Mouse (Mus musculus) midbrain, postnatal 0 days (tissue): ENCODE measurements at regions not wholly inside any gene's neighbourhood (a gene's known extent, or its start where the extent isn't known, plus 50 kb on each side); places are given as distances from the start of the nearest gene placed in this dataset.
"Not testable (repeated sequence)": the region's sequence is repeated elsewhere in the genome, so short reads cannot be mapped to it uniquely, and the experiment has no call there.

Experiments used
- ATAC-seq: fragments of 200-750 bp; cut with Nextera tagmentation; 2 replicates; pipeline ENCODE4 v1.8.0; 2017; ENCODE audit warnings: moderate number of reproducible peaks, mild to moderate bottlenecking, moderate TSS enrichment, moderate library complexity; ENCODE audit not compliant: low FRiP score
- DNase-seq: peaks from one replicate; pipeline ENCODE4 v3.0.0-alpha.2; 2015; ENCODE audit warnings: low spot score
- H3K27ac ChIP-seq: fragments of 300-500 bp; sonication (generic); 2 replicates; pipeline ENCODE4 v1.5.1; 2014; ENCODE audit warnings: low read depth, mild to moderate bottlenecking, low read length, mixed read lengths
- H3K27me3 ChIP-seq: fragments of 300-500 bp; sonication (generic); 2 replicates; pipeline ENCODE4 v1.6.1; 2014; ENCODE audit warnings: low read length, control low read depth, mixed read lengths; ENCODE audit not compliant: insufficient read depth
- H3K36me3 ChIP-seq: fragments of 300-500 bp; sonication (generic); 2 replicates; pipeline ENCODE4 v1.6.1; 2014; ENCODE audit warnings: low read length, control low read depth, mixed read lengths; ENCODE audit not compliant: insufficient read depth
- H3K4me1 ChIP-seq: fragments of 300-500 bp; sonication (generic); 2 replicates; pipeline ENCODE4 v1.6.1; 2014; ENCODE audit warnings: mild to moderate bottlenecking, control low read depth, antibody characterized with exemption, low read length, mixed read lengths; ENCODE audit not compliant: insufficient read depth
- H3K4me2 ChIP-seq: fragments of 300-500 bp; sonication (generic); 2 replicates; pipeline ENCODE4 v1.6.1; 2014; ENCODE audit warnings: low read depth, mild to moderate bottlenecking, low read length, mixed read lengths; ENCODE audit not compliant: poor library complexity, severe bottlenecking
- H3K4me3 ChIP-seq: fragments of 300-500 bp; sonication (generic); 2 replicates; pipeline ENCODE4 v1.5.1; 2014; ENCODE audit warnings: low read depth, mild to moderate bottlenecking, low read length, moderate library complexity
- H3K9ac ChIP-seq: fragments of 300-500 bp; sonication (generic); replicated peaks from 2 replicates; pipeline ENCODE4 v1.6.1; 2014; ENCODE audit warnings: mild to moderate bottlenecking, low read length, moderate library complexity, mixed read lengths; ENCODE audit not compliant: poor library complexity, severe bottlenecking
- H3K9me3 ChIP-seq: fragments of 300-500 bp; sonication (generic); 2 replicates; pipeline ENCODE4 v1.6.1; 2016; ENCODE audit warnings: low read length, control low read depth
- CTCF ChIP-seq: IDR thresholded peaks from 2 replicates; pipeline ENCODE4 v1.5.1; 2016; ENCODE audit warnings: antibody characterized with exemption, mild to moderate bottlenecking
- WGBS: fragments of 180-500 bp; shearing (Covaris S2); extraction: QIAGEN DNeasy Blood & Tissue Kit; methylation state at CpG from one replicate; pipeline ENCODE4 v1.1.7; 2014; 5-methylcytosine and 5-hydroxymethylcytosine counted together

DNA sequence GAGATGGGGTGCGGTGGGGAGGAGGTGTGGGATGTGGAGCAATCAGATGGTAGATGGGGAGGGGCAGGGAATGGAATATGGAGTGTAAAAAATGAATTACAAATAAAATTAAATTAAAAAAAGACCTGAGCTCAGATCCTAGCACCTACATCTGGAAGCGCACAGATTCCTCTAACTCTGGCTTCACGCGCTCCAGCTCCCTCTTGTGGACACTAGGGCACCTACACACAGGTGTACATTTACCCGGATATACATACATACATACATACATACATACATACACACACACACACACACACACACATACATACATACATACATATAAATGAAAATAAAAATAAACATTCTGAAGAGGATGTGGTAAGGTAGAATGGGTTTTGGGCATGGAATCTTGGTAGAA lies 528.7 kb upstream of the Slc8a1 start:
- H3K9ac ChIP-seq, H3K27me3 ChIP-seq, H3K27ac ChIP-seq, H3K9me3 ChIP-seq, DNase-seq, H3K4me2 ChIP-seq, H3K36me3 ChIP-seq, H3K4me1 ChIP-seq, H3K4me3 ChIP-seq, ATAC-seq: not testable (repeated sequence)
- WGBS = 96% methylated on average over 5 of the region's 5 CpGs
- peak; percentile 15; the same call in 1 of the 2 replicates for TF ChIP-seq CTCF

DNA sequence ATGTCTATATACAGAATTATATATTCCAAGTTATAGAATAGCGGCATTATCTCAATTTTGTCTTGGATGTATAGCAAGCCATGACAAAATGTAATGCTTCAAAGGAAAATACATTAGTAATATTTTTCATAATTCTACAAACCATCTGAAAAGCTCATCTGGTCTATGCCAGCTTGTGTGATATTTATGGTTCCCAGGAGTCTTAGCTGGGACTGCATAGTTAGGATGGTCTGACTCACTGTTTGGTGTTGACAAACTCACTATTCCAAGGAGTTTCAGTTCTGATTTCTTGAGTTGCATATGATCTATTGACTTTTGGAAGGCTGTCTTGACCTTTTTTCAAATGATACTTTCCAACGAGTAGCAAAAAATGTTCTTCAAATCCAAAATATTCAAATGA lies 514.2 kb upstream of the Slc8a1 start:
- no peak for ATAC-seq
- Histone ChIP-seq H3K4me2 (no peak overlapping the region), H3K4me1 (no peaks in the 10 kb centered on the region), H3K9me3 (no peaks in the 10 kb centered on the region), H3K36me3 (no peaks in the 10 kb centered on the region), H3K9ac (no peak overlapping the region), H3K4me3 (no peak overlapping the region), H3K27ac (no peak overlapping the region), H3K27me3 (no peaks in the 10 kb centered on the region)
- 95% methylated on average over 2 of the region's 2 CpGs for WGBS
- no peak for TF ChIP-seq CTCF
- DNase-seq = no peak

DNA sequence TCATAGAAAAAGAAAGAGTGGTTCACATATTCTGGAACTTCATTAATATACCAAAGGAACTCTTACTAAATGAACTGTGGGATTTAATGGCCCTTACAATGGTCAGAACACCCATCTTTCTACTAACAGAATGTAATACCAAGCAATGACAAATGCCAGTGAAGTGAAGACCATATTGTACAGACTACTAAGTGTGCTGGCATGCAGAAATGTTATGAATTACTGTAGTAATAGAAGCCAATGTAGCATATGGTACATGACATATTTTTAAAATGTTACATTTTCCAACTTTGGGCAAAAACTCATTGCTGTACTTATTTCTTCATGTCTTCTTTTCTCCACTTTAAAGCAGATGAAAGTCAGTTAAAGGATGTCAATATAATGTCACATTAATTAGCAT lies 513.7 kb upstream of the Slc8a1 start:
- Histone ChIP-seq H3K27ac (no peak overlapping the region), H3K4me1 (no peaks in the 10 kb centered on the region), H3K9me3 (no peaks in the 10 kb centered on the region), H3K36me3 (no peaks in the 10 kb centered on the region), H3K4me3 (no peak overlapping the region), H3K4me2 (no peak overlapping the region), H3K27me3 (no peaks in the 10 kb centered on the region), H3K9ac (no peak overlapping the region)
- no peak for TF ChIP-seq CTCF
- ATAC-seq (no peak), DNase-seq (no peak)

DNA sequence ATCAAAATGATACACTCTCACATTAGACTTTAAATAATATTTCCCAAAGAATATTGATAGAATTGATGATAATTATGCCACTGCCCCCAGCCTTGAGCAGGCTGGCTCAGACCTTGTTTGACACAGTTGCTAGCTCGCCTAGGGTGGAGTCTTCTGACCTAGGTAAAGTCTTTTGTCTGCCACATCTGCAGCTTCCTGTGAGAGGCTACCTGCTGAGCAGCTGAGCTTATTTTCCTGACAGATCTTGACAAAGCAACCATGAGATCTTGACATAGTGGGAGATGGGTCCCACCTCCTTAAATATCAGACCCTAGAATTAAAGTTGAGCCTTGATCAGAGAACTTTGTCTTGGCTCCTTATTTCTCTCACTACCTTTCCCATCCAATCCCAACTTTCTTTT lies 500.2 kb upstream of the Slc8a1 start:
- no peak overlapping the region for H3K4me3 ChIP-seq
- no peaks in the 10 kb centered on the region for H3K4me1 ChIP-seq
- no peak overlapping the region for H3K4me2 ChIP-seq
- no peak for TF ChIP-seq CTCF
- WGBS = 47% methylated on average over 1 of the region's 1 CpGs
- no peaks in the 10 kb centered on the region for H3K9me3 ChIP-seq
- H3K27me3 ChIP-seq = no peaks in the 10 kb centered on the region
- H3K9ac ChIP-seq = no peak overlapping the region
- no peak for DNase-seq
- H3K36me3 ChIP-seq = no peaks in the 10 kb centered on the region
- no peak for ATAC-seq
- H3K27ac ChIP-seq = no peak overlapping the region

DNA sequence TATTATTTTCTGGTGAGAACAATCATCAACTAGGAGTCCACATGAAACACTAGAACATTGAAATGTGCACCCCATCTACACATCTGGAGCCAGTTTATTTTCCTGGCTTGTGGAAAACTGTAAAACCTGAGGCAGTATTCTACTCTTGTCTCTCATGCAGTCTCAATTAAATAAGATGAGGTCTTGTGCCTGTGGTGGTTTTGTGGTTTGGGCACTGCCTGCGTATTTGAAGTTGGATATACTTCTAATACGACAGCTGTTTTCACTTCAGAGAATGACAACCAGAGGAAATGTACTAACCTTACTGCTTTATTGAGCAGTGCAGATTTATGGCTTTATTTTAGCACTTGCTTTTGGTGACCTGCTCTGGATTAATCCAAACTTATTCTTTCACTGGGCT lies 499.3 kb upstream of the Slc8a1 start:
- no peaks in the 10 kb centered on the region for H3K9me3 ChIP-seq
- no peak overlapping the region for H3K9ac ChIP-seq
- no peaks in the 10 kb centered on the region for H3K27me3 ChIP-seq
- H3K4me2 ChIP-seq = no peak overlapping the region
- no peak for TF ChIP-seq CTCF
- H3K36me3 ChIP-seq = no peaks in the 10 kb centered on the region
- no peak overlapping the region for H3K4me3 ChIP-seq
- 87% methylated on average over 2 of the region's 2 CpGs for WGBS
- H3K27ac ChIP-seq = no peak overlapping the region
- no peaks in the 10 kb centered on the region for H3K4me1 ChIP-seq
- ATAC-seq (no peak), DNase-seq (no peak)

DNA sequence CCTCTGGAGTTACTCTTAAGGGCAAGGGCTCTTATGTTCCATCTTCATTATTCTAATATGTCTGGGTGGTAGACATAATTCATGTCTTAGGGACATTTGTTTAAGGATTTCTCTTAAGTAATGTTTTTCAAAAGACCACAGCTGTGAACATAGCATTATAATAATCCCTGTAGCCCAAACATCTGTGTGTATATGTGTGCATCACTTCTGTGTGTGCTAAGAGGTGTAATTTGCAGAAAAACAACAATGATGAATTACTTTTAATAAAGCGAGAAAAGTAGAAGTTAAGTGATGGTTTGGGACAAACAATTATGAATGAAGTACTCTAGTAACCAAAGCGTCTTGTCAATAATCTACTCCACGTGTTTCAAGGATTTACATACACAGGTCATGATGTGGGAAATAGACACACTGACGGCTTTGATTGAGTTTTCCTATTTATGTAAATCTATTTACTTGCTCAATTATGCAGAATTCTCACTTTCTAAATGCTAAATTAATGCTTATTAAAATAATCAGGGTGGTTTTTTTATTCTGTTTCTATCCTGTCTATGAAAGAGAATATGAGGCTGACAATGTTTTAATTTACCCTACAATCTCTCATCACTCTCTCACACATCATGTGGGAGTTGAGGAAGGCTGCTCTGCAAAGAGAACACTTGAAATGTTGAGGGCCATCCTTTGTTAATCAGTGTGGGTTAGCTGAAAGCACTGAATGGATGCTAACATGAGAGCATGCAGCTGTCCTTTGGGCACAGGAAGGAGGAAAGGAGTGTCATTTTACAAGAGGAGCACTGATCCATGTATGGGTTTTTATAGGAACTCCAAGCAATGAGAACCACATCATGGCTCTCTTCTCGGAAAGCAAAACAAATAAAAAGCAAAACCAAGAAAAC lies 477.8 kb upstream of the Slc8a1 start:
- TF ChIP-seq CTCF = no peak
- H3K9ac ChIP-seq = no peak overlapping the region
- H3K4me2 ChIP-seq = no peak overlapping the region
- no peaks in the 10 kb centered on the region for H3K27me3 ChIP-seq
- no peaks in the 10 kb centered on the region for H3K9me3 ChIP-seq
- no peak overlapping the region for H3K4me3 ChIP-seq
- no peaks in the 10 kb centered on the region for H3K36me3 ChIP-seq
- no peak for DNase-seq
- no peak overlapping the region for H3K27ac ChIP-seq
- no peaks in the 10 kb centered on the region for H3K4me1 ChIP-seq
- WGBS = 90% methylated on average over 5 of the region's 5 CpGs
- ATAC-seq = no peak
